Mouse (Mus musculus) neural tube, embryonic 14.5 days (tissue): ENCODE results near the gene Gtpbp8. TPM values are rescaled to one million over a fixed set of nuclear protein-coding genes. Genes with fewer than 3 reads are reported as not detected.

Source experiments
- ATAC-seq: fragments of 200-750 bp; cut with Nextera tagmentation; 2 replicates; pipeline ENCODE4 v1.8.0; 2017; ENCODE audit warnings: low read depth, mild to moderate bottlenecking, moderate TSS enrichment, moderate library complexity
- H3K27ac ChIP-seq: fragments of 300-500 bp; sonication (generic); 2 replicates; pipeline ENCODE4 v1.5.1; 2014; ENCODE audit warnings: low read depth, mild to moderate bottlenecking, control low read depth, low read length, moderate library complexity, mixed read lengths
- H3K27me3 ChIP-seq: fragments of 300-500 bp; sonication (generic); 2 replicates; pipeline ENCODE4 v1.6.1; 2014; ENCODE audit warnings: low read length; ENCODE audit not compliant: control insufficient read depth, insufficient read depth
- H3K36me3 ChIP-seq: fragments of 300-500 bp; sonication (generic); 2 replicates; pipeline ENCODE4 v1.6.1; 2014; ENCODE audit warnings: low read length, mixed read lengths; ENCODE audit not compliant: control insufficient read depth, insufficient read depth
- H3K4me1 ChIP-seq: fragments of 300-500 bp; sonication (generic); 2 replicates; pipeline ENCODE4 v1.6.1; 2014; ENCODE audit warnings: low read length; ENCODE audit not compliant: control insufficient read depth, insufficient read depth
- H3K4me2 ChIP-seq: fragments of 300-500 bp; sonication (generic); 2 replicates; pipeline ENCODE4 v1.6.1; 2014; ENCODE audit warnings: mild to moderate bottlenecking, low read depth, low read length, control low read depth
- H3K4me3 ChIP-seq: fragments of 300-500 bp; sonication (generic); 2 replicates; pipeline ENCODE4 v1.5.1; 2014; ENCODE audit warnings: low read depth, low read length, control low read depth, mixed read lengths
- H3K9ac ChIP-seq: fragments of 300-500 bp; sonication (generic); replicated peaks from 2 replicates; pipeline ENCODE4 v1.6.1; 2014; ENCODE audit warnings: low read depth, mild to moderate bottlenecking, control low read depth, low read length, mixed read lengths
- H3K9me3 ChIP-seq: fragments of 300-500 bp; sonication (generic); 2 replicates; pipeline ENCODE4 v1.6.1; 2016; ENCODE audit warnings: low read length; ENCODE audit not compliant: control insufficient read depth
- WGBS: fragments of 180-500 bp; shearing (Covaris S2); extraction: QIAGEN DNeasy Blood & Tissue Kit; methylation state at CpG from one replicate; pipeline ENCODE4 v1.1.7; 2014; 5-methylcytosine and 5-hydroxymethylcytosine counted together
- polyA plus RNA-seq: library from polyadenylated mRNA; unstranded; fragments of >200 nt; fragmentation: Nextera tagmentation; extraction: Ambion mirVana; gene quantifications from 2 replicates; pipeline ENCODE4 v1.2.1, GENCODE M21; 2014

The Gtpbp8 gene
- polyA plus RNA-seq, 1 experiment from 2014 or later, result 42.3 TPM

- no peak for ATAC-seq
- no peak overlapping the region for H3K4me2 ChIP-seq
- 74% methylated on average over 3 of the region's 3 CpGs for WGBS
Observed at GRCm38 (mm10) chr16:44720518-44720917, 25.6 kb downstream of the Gtpbp8 start.

GRCm38 (mm10) chr16:44719349-44719748 lies 26.8 kb downstream of the Gtpbp8 start:
- no peak overlapping the region for H3K4me2 ChIP-seq
- no peaks in the 10 kb centered on the region for H3K27me3 ChIP-seq
- no peak overlapping the region for H3K4me3 ChIP-seq
- WGBS, result 86% methylated on average over 7 of the region's 7 CpGs
- H3K4me1 ChIP-seq, result peaks cover 4% of the 10 kb centered on the region; the same call in 1 of the 2 replicates
- no peaks in the 10 kb centered on the region for H3K36me3 ChIP-seq
- no peak for ATAC-seq
- no peaks in the 10 kb centered on the region for H3K9me3 ChIP-seq
- no peak overlapping the region for H3K9ac ChIP-seq
- no peak overlapping the region for H3K27ac ChIP-seq

More at GRCm38 (mm10) chr16:44720518-44720917, 25.6 kb downstream of the Gtpbp8 start:
- no peaks in the 10 kb centered on the region for H3K36me3 ChIP-seq
- H3K9ac ChIP-seq, result no peak overlapping the region
- no peak overlapping the region for H3K27ac ChIP-seq
- no peak overlapping the region for H3K4me3 ChIP-seq
- H3K4me1 ChIP-seq, result peaks cover 7% of the 10 kb centered on the region; the same call in 1 of the 2 replicates
- H3K27me3 ChIP-seq, result no peaks in the 10 kb centered on the region
- no peaks in the 10 kb centered on the region for H3K9me3 ChIP-seq

- Histone ChIP-seq H3K27me3 (no peaks in the 10 kb centered on the region), H3K27ac (no peak overlapping the region), H3K4me1 (no peaks in the 10 kb centered on the region), H3K4me3 (no peak overlapping the region), H3K4me2 (no peak overlapping the region), H3K9me3 (no peaks in the 10 kb centered on the region), H3K9ac (no peak overlapping the region), H3K36me3 (no peaks in the 10 kb centered on the region)
- 75% methylated on average over 2 of the region's 2 CpGs for WGBS
- no peak for ATAC-seq
Observed at GRCm38 (mm10) chr16:44717838-44718237, 28.3 kb downstream of the Gtpbp8 start.

- Histone ChIP-seq H3K36me3 (no peaks in the 10 kb centered on the region), H3K27ac (no peak overlapping the region), H3K4me3 (no peak overlapping the region), H3K9me3 (no peaks in the 10 kb centered on the region), H3K9ac (no peak overlapping the region), H3K4me2 (no peak overlapping the region), H3K4me1 (no peaks in the 10 kb centered on the region), H3K27me3 (no peaks in the 10 kb centered on the region)
- peak; percentile 67; the same call in 1 of the 2 replicates for ATAC-seq
- WGBS, result 80% methylated on average over 2 of the region's 2 CpGs
Observed at GRCm38 (mm10) chr16:44717141-44717634, 29.0 kb downstream of the Gtpbp8 start.

- Histone ChIP-seq H3K4me3 (no peak overlapping the region), H3K27me3 (no peaks in the 10 kb centered on the region), H3K4me1 (no peaks in the 10 kb centered on the region), H3K9me3 (no peaks in the 10 kb centered on the region), H3K27ac (no peak overlapping the region), H3K4me2 (no peak overlapping the region), H3K36me3 (no peaks in the 10 kb centered on the region), H3K9ac (no peak overlapping the region)
- ATAC-seq, result peak; percentile 72
- 36% methylated on average over 10 of the region's 10 CpGs for WGBS
Observed at GRCm38 (mm10) chr16:44716305-44717140, 29.6 kb downstream of the Gtpbp8 start.

GRCm38 (mm10) chr16:44703458-44703857 lies 42.7 kb downstream of the Gtpbp8 start:
- ATAC-seq, result no peak
- no peaks in the 10 kb centered on the region for H3K9me3 ChIP-seq
- H3K36me3 ChIP-seq, result no peaks in the 10 kb centered on the region
- no peak overlapping the region for H3K4me3 ChIP-seq
- WGBS, result 64% methylated on average over 4 of the region's 4 CpGs
- no peak overlapping the region for H3K4me2 ChIP-seq
- no peaks in the 10 kb centered on the region for H3K27me3 ChIP-seq
- H3K9ac ChIP-seq, result no peak overlapping the region
- no peaks in the 10 kb centered on the region for H3K4me1 ChIP-seq
- no peak overlapping the region for H3K27ac ChIP-seq

GRCm38 (mm10) chr16:44702272-44702671 lies 43.9 kb downstream of the Gtpbp8 start:
- ATAC-seq, result no peak
- H3K27me3 ChIP-seq, result no peaks in the 10 kb centered on the region
- H3K4me2 ChIP-seq, result no peak overlapping the region
- no peaks in the 10 kb centered on the region for H3K36me3 ChIP-seq
- no peak overlapping the region for H3K9ac ChIP-seq
- no peak overlapping the region for H3K4me3 ChIP-seq
- H3K4me1 ChIP-seq, result no peaks in the 10 kb centered on the region
- H3K9me3 ChIP-seq, result no peaks in the 10 kb centered on the region
- H3K27ac ChIP-seq, result no peak overlapping the region
- WGBS, result 80% methylated on average over 5 of the region's 5 CpGs

- Histone ChIP-seq H3K4me2 (no peak overlapping the region), H3K4me1 (no peaks in the 10 kb centered on the region), H3K4me3 (no peak overlapping the region), H3K9ac (no peak overlapping the region), H3K36me3 (no peaks in the 10 kb centered on the region), H3K27ac (no peak overlapping the region), H3K27me3 (no peaks in the 10 kb centered on the region), H3K9me3 (no peaks in the 10 kb centered on the region)
- 80% methylated on average over 3 of the region's 3 CpGs for whole genome bisulfite sequencing
- ATAC-seq, result no peak
Observed at GRCm38 (mm10) chr16:44701155-44701554, 45.0 kb downstream of the Gtpbp8 start.

- WGBS, result 94% methylated on average over 5 of the region's 5 CpGs
- no peak overlapping the region for H3K4me2 ChIP-seq
- no peaks in the 10 kb centered on the region for H3K9me3 ChIP-seq
- no peaks in the 10 kb centered on the region for H3K36me3 ChIP-seq
- H3K4me1 ChIP-seq, result no peaks in the 10 kb centered on the region
- H3K4me3 ChIP-seq, result no peak overlapping the region
- no peaks in the 10 kb centered on the region for H3K27me3 ChIP-seq
- no peak overlapping the region for H3K27ac ChIP-seq
- no peak overlapping the region for H3K9ac ChIP-seq
- no peak for ATAC-seq
Observed at GRCm38 (mm10) chr16:44697473-44698205, 48.5 kb downstream of the Gtpbp8 start.
